Mouse (Mus musculus) CD8-positive naive resting alpha-beta T cell, adult 2 months (primary cell): ENCODE data around the gene Vtcn1.
"Not testable (repeated sequence)": the region's sequence is repeated elsewhere in the genome, so short reads cannot be mapped to it uniquely, and the experiment has no call there.

Source experiments
- DNase-seq, 2 experiments: peaks; one replicate each; pipeline ENCODE4 v3.0.0; 2022; ENCODE audit warnings: low read depth in 2 of 2, low spot score in 2 of 2

The Vtcn1 gene

DNA sequence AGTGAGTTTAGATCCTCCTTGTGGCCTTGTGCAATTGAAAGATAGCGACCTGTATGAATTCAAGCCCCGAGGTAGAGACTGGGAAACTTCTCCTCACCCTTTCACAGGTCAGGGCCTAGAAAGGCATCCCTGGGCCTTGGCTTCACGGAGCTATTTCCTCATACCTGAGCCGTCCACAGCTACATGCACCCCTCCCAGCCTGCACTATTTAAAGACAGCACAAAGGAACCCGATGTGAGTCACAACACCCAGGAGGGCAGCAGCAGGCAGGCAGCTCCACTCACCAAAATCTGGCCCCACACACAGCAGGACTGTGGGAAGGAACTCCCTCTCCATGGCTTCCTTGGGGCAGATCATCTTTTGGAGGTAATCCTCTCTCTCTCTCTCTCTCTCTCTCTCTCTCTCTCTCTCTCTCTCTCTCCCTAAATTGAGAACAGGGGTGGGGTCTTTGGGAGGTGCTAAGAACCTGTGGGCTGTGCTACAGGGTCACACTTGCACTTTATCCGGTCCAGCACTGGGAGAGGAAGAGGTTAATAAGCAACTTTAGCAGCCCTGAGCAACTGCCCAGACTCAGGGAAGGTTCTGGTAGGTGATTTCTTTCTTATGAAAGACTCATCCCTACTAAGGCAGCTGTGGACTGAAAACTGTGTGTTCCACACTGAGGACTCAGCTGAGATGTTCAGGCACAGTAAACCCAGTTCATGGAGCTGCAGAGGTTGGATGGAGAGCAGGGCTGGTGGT, at the start of gene Vtcn1:
Vtcn1 (plus strand) TSS at position 235 of the 741 bp plus-strand sequence.
- no peak for DNase-seq

- DNase-seq, result no peak
Measured at GRCm38 (mm10) chr3:100776967-100777366, 48.3 kb upstream of the Vtcn1 start.

GRCm38 (mm10) chr3:100777568-100777967, 47.7 kb upstream of the Vtcn1 start:
- DNase-seq, result no peak

DNA sequence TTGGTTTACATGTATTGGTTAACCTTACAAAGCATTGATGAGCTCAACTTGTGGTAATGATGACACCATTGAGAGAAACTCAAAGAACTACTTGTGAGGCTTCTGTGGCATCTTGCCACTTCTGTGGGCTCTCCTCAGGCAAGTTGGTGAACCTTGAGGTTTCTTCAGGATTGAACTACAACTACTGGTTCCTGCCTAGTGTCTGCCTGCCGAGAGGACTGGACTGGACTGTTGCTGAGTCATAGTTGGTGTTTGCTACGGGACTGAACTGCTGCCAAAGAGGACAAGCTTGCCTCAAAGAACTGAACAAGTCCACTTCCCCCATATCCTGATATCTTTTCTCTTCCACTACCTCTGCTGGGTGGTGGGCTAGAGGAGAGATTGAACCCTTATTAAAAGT, 39.2 kb upstream of the Vtcn1 start:
- DNase-seq, result peak; percentile 22 to 39

- DNase-seq, result no peak
Measured at GRCm38 (mm10) chr3:100791670-100792069, 33.6 kb upstream of the Vtcn1 start.

GRCm38 (mm10) chr3:100793345-100793744, 31.9 kb upstream of the Vtcn1 start:
- no peak for DNase-seq

- no peak for DNase-seq
Measured at GRCm38 (mm10) chr3:100796571-100796970, 28.7 kb upstream of the Vtcn1 start.

DNA sequence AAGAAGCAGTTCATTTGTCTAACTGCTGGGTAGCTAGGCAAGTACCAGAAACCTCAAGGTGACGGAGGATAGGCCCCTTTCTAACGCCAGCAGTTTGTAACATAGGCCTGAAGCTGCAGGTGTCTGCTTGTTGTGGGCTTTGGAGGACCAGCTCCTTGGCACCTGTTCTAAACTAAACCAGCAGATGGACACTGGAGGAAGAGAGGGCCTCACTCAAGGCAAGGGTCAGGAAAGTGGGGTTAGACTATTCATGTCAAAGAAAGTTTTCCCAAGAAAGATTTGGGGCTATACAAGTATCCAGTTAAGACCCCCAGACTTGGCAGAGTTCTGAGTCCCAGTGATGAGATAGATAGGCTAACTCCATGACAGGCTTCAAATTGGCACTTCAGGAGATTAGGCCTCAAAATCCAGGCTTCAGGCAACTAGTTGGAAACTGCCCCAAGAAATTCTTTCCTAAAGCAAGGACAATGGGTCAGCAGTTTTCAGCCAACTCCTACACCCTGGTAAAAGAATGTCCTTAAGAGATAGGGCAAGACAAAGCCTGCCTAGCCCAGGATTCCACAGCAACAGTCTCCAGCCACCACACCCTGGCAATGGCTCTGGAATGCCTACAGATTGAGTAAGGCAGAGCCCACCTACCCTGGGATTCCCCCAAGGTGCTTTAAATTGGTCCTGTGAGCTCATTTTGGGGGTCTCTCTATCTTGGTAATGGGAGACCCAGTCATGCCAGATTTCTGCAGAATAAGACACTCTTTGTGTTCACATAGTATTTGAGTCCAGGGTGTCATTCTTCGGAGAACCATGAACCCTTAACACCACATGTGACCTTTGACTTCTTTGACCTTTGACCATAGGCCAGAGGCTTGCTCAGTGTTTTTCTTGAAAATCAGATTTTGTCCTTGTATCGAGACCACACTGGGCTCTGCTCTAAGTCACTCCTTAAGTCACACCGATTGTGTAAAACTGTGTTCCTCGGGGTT, 27.8 kb upstream of the Vtcn1 start:
- no peak for DNase-seq

GRCm38 (mm10) chr3:100798872-100799422, 26.3 kb upstream of the Vtcn1 start:
- DNase-seq, result no peak

GRCm38 (mm10) chr3:100804975-100805374, 20.3 kb upstream of the Vtcn1 start:
- no peak for DNase-seq

GRCm38 (mm10) chr3:100805925-100806324, 19.3 kb upstream of the Vtcn1 start:
- no peak for DNase-seq

- no peak for DNase-seq
Measured at GRCm38 (mm10) chr3:100810461-100810860, 14.8 kb upstream of the Vtcn1 start.

- peak; percentile 49 to 53 for DNase-seq
Measured at GRCm38 (mm10) chr3:100811836-100812235, 13.4 kb upstream of the Vtcn1 start.

DNA sequence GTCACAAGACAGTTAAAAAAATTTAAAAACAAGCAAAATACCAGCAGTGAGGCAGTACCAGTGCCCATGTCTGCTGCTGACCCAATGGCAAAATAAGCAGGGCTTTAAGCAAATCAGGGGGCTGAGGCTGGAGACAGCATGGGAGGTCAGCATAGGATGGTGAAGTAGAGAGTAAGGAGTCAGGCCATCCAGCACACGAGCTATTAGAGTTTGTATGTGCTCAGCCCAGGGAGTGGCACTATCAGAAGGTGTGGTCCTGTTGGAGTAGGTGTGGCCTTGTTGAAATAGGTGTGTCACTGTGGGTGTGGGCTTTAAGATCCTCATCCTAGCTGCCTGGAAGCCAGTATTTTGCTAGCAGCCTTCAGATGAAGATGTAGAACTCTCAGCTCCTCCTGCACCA, 9.8 kb upstream of the Vtcn1 start:
- DNase-seq, result not testable (repeated sequence)

- DNase-seq, result peak; percentile 38 to 46
Measured at GRCm38 (mm10) chr3:100818709-100819108, 6.5 kb upstream of the Vtcn1 start.

- DNase-seq, result peak; percentile 22 to 32
Measured at GRCm38 (mm10) chr3:100819571-100819970, 5.7 kb upstream of the Vtcn1 start.

DNA sequence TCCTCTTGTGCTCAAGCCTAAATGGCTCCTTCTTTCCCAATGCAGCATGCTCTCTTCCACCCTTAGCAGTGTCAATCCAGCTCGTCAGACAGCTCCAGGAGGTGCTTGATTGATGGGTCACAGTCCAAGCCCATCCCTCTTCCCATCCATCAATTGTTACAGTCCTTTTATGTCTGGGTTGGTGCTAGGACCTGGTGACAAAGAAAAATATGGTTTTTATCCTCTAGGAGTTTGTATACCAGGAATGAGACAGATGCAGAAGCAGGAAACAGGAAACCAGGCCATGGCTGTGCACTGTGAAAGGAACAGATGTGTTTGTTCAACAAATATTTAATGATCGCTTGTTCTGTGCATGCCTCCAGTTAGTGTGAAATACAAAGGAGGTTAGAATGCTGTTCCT, 4.4 kb upstream of the Vtcn1 start:
- DNase-seq, result no peak

- no peak for DNase-seq
Measured at GRCm38 (mm10) chr3:100821276-100821675, 4.0 kb upstream of the Vtcn1 start.

DNA sequence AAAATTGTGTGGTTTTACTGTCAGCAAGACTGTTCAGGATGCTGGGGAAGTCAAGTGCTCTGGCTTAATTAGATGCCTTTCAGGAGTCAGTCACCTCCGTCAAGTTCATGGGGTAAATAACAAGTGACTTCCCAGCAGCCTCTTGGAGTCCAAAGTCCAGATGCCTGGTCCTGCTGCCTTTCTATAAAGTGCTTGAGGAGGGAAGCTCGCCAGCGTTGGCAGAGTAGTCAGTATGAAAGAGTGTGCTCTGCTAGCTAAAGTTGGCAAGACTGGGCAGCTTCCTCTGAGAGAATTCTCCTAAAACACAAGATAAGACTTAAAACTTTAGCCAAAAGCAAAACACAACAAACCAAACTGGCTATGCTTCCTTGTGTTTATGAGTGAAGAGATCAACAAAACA, 18.5 kb downstream of the Vtcn1 start:
- DNase-seq, result no peak

DNA sequence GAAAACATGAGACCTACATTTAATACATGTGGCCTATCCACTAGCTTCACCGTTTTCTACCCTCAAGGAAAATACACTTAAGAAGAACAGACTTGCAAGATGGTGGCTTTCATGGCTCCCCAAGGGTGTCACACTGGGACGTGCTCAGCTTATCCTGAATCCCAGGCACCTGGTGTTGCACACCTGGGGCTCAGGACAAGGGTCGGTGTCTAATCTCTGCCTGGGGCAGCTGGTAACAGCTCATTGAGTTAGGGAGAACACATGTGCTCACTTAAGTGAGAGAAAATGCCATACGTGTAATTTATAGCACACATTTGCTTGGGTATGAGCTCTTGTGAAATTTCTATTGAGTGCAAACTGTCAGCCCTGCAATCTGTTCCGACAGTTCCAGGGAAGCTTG, 19.1 kb downstream of the Vtcn1 start:
- no peak for DNase-seq

DNA sequence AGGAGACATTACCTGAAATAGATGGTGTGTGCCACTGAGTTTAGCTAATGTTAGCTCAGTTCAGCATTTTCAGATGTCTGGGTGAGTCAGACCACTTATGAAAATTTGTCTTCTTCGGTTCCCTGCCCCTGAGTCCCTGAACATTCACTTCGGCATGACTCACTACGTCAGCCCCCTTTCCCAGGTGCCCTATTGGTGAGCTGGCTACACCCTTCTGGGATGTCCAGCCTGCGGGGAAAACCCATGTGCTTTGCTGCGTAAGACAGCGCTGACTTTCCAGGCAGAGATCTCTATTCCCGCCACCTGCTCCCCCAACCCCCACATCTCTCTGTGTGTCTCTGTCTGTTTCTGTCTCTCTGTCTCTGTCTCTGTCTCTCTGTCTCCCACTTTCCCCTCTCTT, 23.1 kb downstream of the Vtcn1 start:
- no peak for DNase-seq

- DNase-seq, result no peak
Measured at GRCm38 (mm10) chr3:100850468-100850867, 25.2 kb downstream of the Vtcn1 start.
